ENCODE assay signal across 11 mouse cellular contexts in the genomic region with DNA sequence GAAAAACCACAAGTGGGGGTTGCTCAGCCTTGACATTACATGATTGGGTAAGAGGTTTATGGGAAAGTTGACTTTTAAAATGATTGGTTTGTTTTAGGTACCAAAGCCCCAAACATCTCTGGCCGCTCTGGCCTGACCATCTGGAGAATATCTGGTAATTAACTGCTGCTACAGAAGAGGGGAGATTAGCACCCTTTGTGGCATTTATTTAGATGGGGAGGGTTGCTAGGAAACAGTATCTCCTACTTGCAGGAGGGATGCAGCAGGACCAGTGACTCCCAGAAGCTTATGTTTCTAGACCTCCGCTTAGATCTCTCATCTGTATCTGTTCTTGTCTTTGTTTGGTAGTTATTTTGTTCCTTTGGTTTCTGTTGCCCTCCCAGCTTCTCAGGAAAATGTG. TPM values are rescaled to one million over a fixed set of nuclear protein-coding genes. Genes with fewer than 3 reads are reported as not detected.
"Had no signal": no experiment of that assay in that cellular context is flagged by ENCODE, and none has a peak within 500 bp of the region (broad histone marks: within the 10 kb centered on the region; RNA-seq: fewer than 3 reads in every experiment).

No protein-coding gene starts in this region.

- H3K9me3 ChIP-seq: intestine, embryonic 15.5 days; limb, embryonic 12.5 days; liver, embryonic 13.5 days had no signal

- H3K4me2 ChIP-seq: intestine, embryonic 15.5 days; limb, embryonic 12.5 days; liver, embryonic 13.5 days had no signal

- ATAC-seq: intestine, embryonic 15.5 days; liver, postnatal 0 days had no signal

- DNase-seq: kidney, adult 18-20 months; kidney, postnatal 14 days; liver; liver, embryonic 13.5 days; liver, postnatal 0 days; thymus, postnatal 4 days had no signal

- H3K36me3 ChIP-seq: intestine, embryonic 15.5 days; limb, embryonic 12.5 days; liver, embryonic 13.5 days had no signal

- H3K9ac ChIP-seq: intestine, embryonic 15.5 days; limb, embryonic 12.5 days; liver, embryonic 13.5 days; liver, postnatal 0 days had no signal

- H3K4me1 ChIP-seq: intestine, embryonic 15.5 days; limb, embryonic 12.5 days; liver, embryonic 13.5 days had no signal

- H3K4me3 ChIP-seq: intestine, embryonic 15.5 days; limb, embryonic 12.5 days; liver, embryonic 13.5 days had no signal

- H3K27ac ChIP-seq: intestine, embryonic 15.5 days; limb, embryonic 12.5 days; liver, embryonic 13.5 days; stomach, postnatal 0 days had no signal

- H3K27me3 ChIP-seq: intestine, embryonic 15.5 days; limb, embryonic 12.5 days; liver, embryonic 13.5 days had no signal

RNA-seq across cellular contexts. Expression of gene Slc5a4a, which starts 27.6 kb away (rescaled TPM):
- polyA plus RNA-seq: intestine, embryonic 15.5 days; kidney, embryonic 14.5 days; limb, embryonic 12.5 days; liver, embryonic 13.5 days; liver, postnatal 0 days; lung, embryonic 16.5 days; stomach, postnatal 0 days had no signal
